In genomic region chr8:95634063-95634340, GRCm38 (mm10) we compare ENCODE assay signal across 9 mouse cellular contexts. TPM values are rescaled to one million over a fixed set of nuclear protein-coding genes. Genes with fewer than 3 reads are reported as not detected.
A peak's percentile ranks its signal among the peaks of the same experiment; 100 is the strongest.
DNase-seq lines count a peak whose midpoint lies in the region; ATAC-seq and TF ChIP-seq lines count a peak whose summit lies in the region.
"Had no signal": no experiment of that assay in that cellular context is flagged by ENCODE, and none has a peak within 500 bp of the region (broad histone marks: within the 10 kb centered on the region; RNA-seq: fewer than 3 reads in every experiment).

No protein-coding gene starts in this region.

- H3K9ac ChIP-seq in MEL (ENCODE audit: control insufficient read depth, low read depth, low read length, poor library complexity, severe bottlenecking) = peak overlapping the region; percentile 75
- peak overlapping the region; percentile 47 for H3K9ac ChIP-seq in forebrain, embryonic 15.5 days (replicated peaks)

- peak overlapping the region; percentile 92 for H3K4me3 ChIP-seq in kidney, adult 2 months (ENCODE audit: insufficient read depth, low read depth, low read length)
- H3K4me3 ChIP-seq in MEL (ENCODE audit: control insufficient read depth in 1 of 2, insufficient read depth in 1 of 2, low read depth in 2 of 2, low read length in 2 of 2) = peak overlapping the region; percentile 54 to 73
- peak overlapping the region; percentile 65 for H3K4me3 ChIP-seq in forebrain, embryonic 15.5 days

- no peak for DNase-seq in kidney, adult 2 months
- DNase-seq in kidney, adult 18-20 months = no peak
- DNase-seq in MEL (ENCODE audit: low read depth, low spot score) = peak; percentile 59
- no peak for DNase-seq in right cerebral cortex, adult 2 months (ENCODE audit: low spot score in 2 of 2)
- DNase-seq in gastrocnemius, postnatal 10 days = no peak
- DNase-seq in spleen, postnatal 36 days (ENCODE audit: low spot score in 2 of 2) = no peak

- TF ChIP-seq RAD21 in MEL (IDR thresholded peaks at IDR 0.05; ENCODE audit: low read depth, low read length) = no peak

- no peaks in the 10 kb centered on the region for H3K27me3 ChIP-seq in kidney, adult 2 months (replicated peaks; ENCODE audit: control insufficient read depth, insufficient read depth, low read length)
- H3K27me3 ChIP-seq in MEL (ENCODE audit: control insufficient read depth in 1 of 2, insufficient read depth in 2 of 2, low read length in 2 of 2) = no peaks in the 10 kb centered on the region
- H3K27me3 ChIP-seq in forebrain, embryonic 15.5 days = no peaks in the 10 kb centered on the region

- no peak for ATAC-seq in forebrain, embryonic 15.5 days (replicated peaks)
- peak; percentile 49; the same call in 1 of the 2 replicates for ATAC-seq in megakaryocyte-erythroid progenitor cell, adult 5-6 weeks (replicated peaks; ENCODE audit: low FRiP score, low TSS enrichment, poor library complexity, severe bottlenecking)

- no peaks in the 10 kb centered on the region for H3K36me3 ChIP-seq in kidney, adult 2 months (ENCODE audit: control insufficient read depth, insufficient read depth, low read length)
- peaks cover 6 to 18% of the 10 kb centered on the region in 2 experiments for H3K36me3 ChIP-seq in MEL (ENCODE audit: control insufficient read depth in 1 of 2, insufficient read depth in 2 of 2, low read length in 2 of 2)
- no peaks in the 10 kb centered on the region for H3K36me3 ChIP-seq in forebrain, embryonic 15.5 days

- WGBS in kidney, adult 2 months = 5% methylated on average over 6 of the region's 6 CpGs
- 3% methylated on average over 6 of the region's 6 CpGs for WGBS in forebrain, embryonic 15.5 days

- H3K4me2 ChIP-seq in forebrain, embryonic 15.5 days (replicated peaks) = peak overlapping the region; percentile 84

- TF ChIP-seq POLR2A in kidney, adult 2 months (IDR thresholded peaks at IDR 0.05; ENCODE audit: low read depth, low read length) = no peak
- TF ChIP-seq POLR2A in MEL (IDR thresholded peaks at IDR 0.05; ENCODE audit: control insufficient read depth in 1 of 2, insufficient read depth in 1 of 2, low read depth in 1 of 2, low read length in 2 of 2, poor library complexity in 1 of 2) = no peak

- no peak overlapping the region for H3K27ac ChIP-seq in kidney, adult 2 months (ENCODE audit: insufficient read depth, low read depth, low read length)
- no peak overlapping the region for H3K27ac ChIP-seq in MEL (ENCODE audit: control insufficient read depth, low read depth, low read length)
- H3K27ac ChIP-seq in forebrain, embryonic 15.5 days (replicated peaks) = no peak overlapping the region

- peaks cover 12% of the 10 kb centered on the region for H3K79me2 ChIP-seq in MEL (ENCODE audit: control insufficient read depth, insufficient read depth, low read length, poor library complexity)

- TF ChIP-seq EP300 in MEL (IDR thresholded peaks at IDR 0.05; ENCODE audit: low read depth in 1 of 2, low read length in 2 of 2) = no peak

- TF ChIP-seq CTCF in kidney, adult 2 months (conservative IDR thresholded peaks at IDR 0.05; ENCODE audit: insufficient read depth, insufficient read length, low read depth, low read length) = no peak
- TF ChIP-seq CTCF in MEL (IDR thresholded peaks at IDR 0.05 in 2 of 3, conservative IDR thresholded peaks at IDR 0.05 in 1 of 3; ENCODE audit: control insufficient read depth in 1 of 3, insufficient read depth in 1 of 3, low read depth in 2 of 3, low read length in 3 of 3, poor library complexity in 1 of 3, severe bottlenecking in 1 of 3) = 0 out of 6 replicates have a peak, but pooled peaks of 1 of the 3 experiments have one; percentile 6

- H3K9me3 ChIP-seq in MEL (replicated peaks; ENCODE audit: insufficient read depth, low read length) = no peaks in the 10 kb centered on the region
- no peaks in the 10 kb centered on the region for H3K9me3 ChIP-seq in forebrain, embryonic 15.5 days

- H3K4me1 ChIP-seq in kidney, adult 2 months (ENCODE audit: control insufficient read depth, insufficient read depth, low read length) = no peaks in the 10 kb centered on the region
- peaks cover 6 to 11% of the 10 kb centered on the region in 2 experiments for H3K4me1 ChIP-seq in MEL (ENCODE audit: control insufficient read depth in 1 of 2, insufficient read depth in 2 of 2, low read length in 2 of 2)
- peaks cover 10% of the 10 kb centered on the region for H3K4me1 ChIP-seq in forebrain, embryonic 15.5 days

TF ChIP-seq in MEL, 35 proteins besides CTCF, POLR2A, EP300 and RAD21:
- TF ChIP-seq POLR2AphosphoS2 (IDR thresholded peaks at IDR 0.05; ENCODE audit: low read length) (no peak), MXI1 (IDR thresholded peaks at IDR 0.05; ENCODE audit: low read depth, low read length) (peak; percentile 24; the same call in 1 of the 2 replicates)

RNA-seq across cellular contexts. Expression of gene Gins3, which starts 0.7 kb away (rescaled TPM):
- polyA plus RNA-seq in kidney, adult 2 months (2012; rRNA removed) = 0.81 and 1.1 TPM in 2 replicates
- 12.1 and 14.0 TPM in 2 replicates for total RNA-seq in MEL (2012; rRNA removed)
- 10 to 100 TPM in 1 of 2 experiments, not detected in 1; 14.4 TPM for polyA plus RNA-seq in MEL (2012; ENCODE audit: insufficient read depth in 1 of 2, insufficient read length in 2 of 2, low read depth in 1 of 2, low replicate concordance in 2 of 2, missing spikeins in 1 of 2)
- polyA plus RNA-seq in forebrain, embryonic 15.5 days (2015; fragmentation: Nextera tagmentation; extraction: Ambion mirVana) = 10.6 and 14.0 TPM in 2 replicates
- total RNA-seq in megakaryocyte-erythroid progenitor cell, adult 5-6 weeks (2014; fragmentation: Nextera tagmentation) = 21.2 and 21.6 TPM in 2 replicates
- total RNA-seq in megakaryocyte-erythroid progenitor cell, adult 5-6 weeks (2017) = 10.7 and 24.0 TPM in 2 replicates
- total RNA-seq in gastrocnemius, postnatal 10 days (2021) = 1 to 10 TPM; 1.1 to 2.1 TPM

RNA-seq across cellular contexts. Expression of gene Ndrg4, which starts 42.8 kb away (rescaled TPM):
- 20.7 and 21.7 TPM in 2 replicates for polyA plus RNA-seq in kidney, adult 2 months (2012; rRNA removed)
- 0.15 TPM in 1 of 2 replicates, not detected in the other for total RNA-seq in MEL (2012; rRNA removed)
- polyA plus RNA-seq in MEL (2012; ENCODE audit: insufficient read depth in 1 of 2, insufficient read length in 2 of 2, low read depth in 1 of 2, low replicate concordance in 2 of 2, missing spikeins in 1 of 2) = under 1 TPM in 1 of 2 experiments, not detected in 1; 0.28 TPM
- polyA plus RNA-seq in forebrain, embryonic 15.5 days (2015; fragmentation: Nextera tagmentation; extraction: Ambion mirVana) = 200 and 204 TPM in 2 replicates
- total RNA-seq in megakaryocyte-erythroid progenitor cell, adult 5-6 weeks (2014; fragmentation: Nextera tagmentation) = not detected in 2 replicates
- not detected in 2 replicates for total RNA-seq in megakaryocyte-erythroid progenitor cell, adult 5-6 weeks (2017)
- 10 to 100 TPM in 1 of 2 experiments, 1 to 10 TPM in 1; 8.9 to 12.8 TPM for total RNA-seq in gastrocnemius, postnatal 10 days (2021)
- total RNA-seq: neutrophil, adult 5-6 weeks had no signal

RNA-seq across cellular contexts. Expression of gene Prss54, which starts 57.9 kb away (rescaled TPM):
- 0.08 TPM in 1 of 2 replicates, not detected in the other for polyA plus RNA-seq in kidney, adult 2 months (2012; rRNA removed)
- not detected in 2 replicates for total RNA-seq in MEL (2012; rRNA removed)
- polyA plus RNA-seq in MEL (2012; ENCODE audit: insufficient read depth in 1 of 2, insufficient read length in 2 of 2, low read depth in 1 of 2, low replicate concordance in 2 of 2, missing spikeins in 1 of 2) = not detected
- not detected in 2 replicates for polyA plus RNA-seq in forebrain, embryonic 15.5 days (2015; fragmentation: Nextera tagmentation; extraction: Ambion mirVana)
- not detected in 2 replicates for total RNA-seq in megakaryocyte-erythroid progenitor cell, adult 5-6 weeks (2014; fragmentation: Nextera tagmentation)
- not detected in 2 replicates for total RNA-seq in megakaryocyte-erythroid progenitor cell, adult 5-6 weeks (2017)
- total RNA-seq in gastrocnemius, postnatal 10 days (2021) = not detected
- total RNA-seq: neutrophil, adult 5-6 weeks had no signal
